Mouse (Mus musculus) CH12.LX (cell line): ENCODE measurements around the gene Gm28047. TPM values are rescaled to one million over a fixed set of nuclear protein-coding genes. Genes with fewer than 3 reads are reported as not detected.

Source experiments
- DNase-seq: peaks from one replicate; pipeline ENCODE4 v3.0.0-alpha.2; 2013; ENCODE audit errors: extremely low read depth
- H3K27ac ChIP-seq: 2 replicates; pipeline ENCODE4 v1.5.1; 2012; ENCODE audit warnings: low read depth, mild to moderate bottlenecking, control low read depth, moderate library complexity; ENCODE audit not compliant: insufficient read depth
- H3K27me3 ChIP-seq: replicated peaks from 2 replicates; pipeline ENCODE3; 2012; ENCODE audit warnings: inconsistent platforms
- H3K36me3 ChIP-seq, 2 experiments: replicated peaks in 1 of 2; 2 replicates each; pipeline versions ENCODE3 to v1.6.1; 2012; ENCODE audit warnings: inconsistent platforms in 1 of 2, low read length in 1 of 2, mild to moderate bottlenecking in 1 of 2, mixed read lengths in 1 of 2, moderate library complexity in 1 of 2; ENCODE audit not compliant: control insufficient read depth in 1 of 2, insufficient read depth in 1 of 2
- H3K4me1 ChIP-seq, 2 experiments: 2 replicates each; pipeline ENCODE4 v1.6.1; 2012; ENCODE audit warnings: inconsistent platforms in 1 of 2, moderate library complexity in 1 of 2; ENCODE audit not compliant: insufficient read depth in 2 of 2, control insufficient read depth in 1 of 2
- H3K4me2 ChIP-seq: 2 replicates; pipeline ENCODE4 v1.6.1; 2012; ENCODE audit warnings: low read depth, mild to moderate bottlenecking, control low read depth; ENCODE audit not compliant: poor library complexity, insufficient read depth, severe bottlenecking
- H3K4me3 ChIP-seq, 3 experiments: fragments of 150-350 bp in 1 of 3; sonication (generic) in 1 of 3; replicated peaks in 1 of 3; 2 replicates each; pipeline versions ENCODE3 to v1.5.1; 2011 to 2012; ENCODE audit warnings: low read depth in 2 of 3, low read length in 2 of 3, mild to moderate bottlenecking in 2 of 3, moderate library complexity in 2 of 3, control low read depth in 1 of 3, improper control_type of control experiment in 1 of 3, inconsistent platforms in 1 of 3, mixed read lengths in 1 of 3; ENCODE audit not compliant: poor library complexity in 1 of 3
- H3K79me2 ChIP-seq: replicated peaks from 2 replicates; pipeline ENCODE4 v1.6.1; 2012; ENCODE audit warnings: mild to moderate bottlenecking, moderate library complexity; ENCODE audit not compliant: control insufficient read depth, poor library complexity, insufficient read depth, severe bottlenecking; ENCODE audit errors: extremely low read depth
- H3K9ac ChIP-seq: 2 replicates; pipeline ENCODE4 v1.6.1; 2012; ENCODE audit warnings: low read depth, mild to moderate bottlenecking, control low read depth, moderate library complexity; ENCODE audit not compliant: insufficient read depth
- H3K9me3 ChIP-seq: replicated peaks from 2 replicates; pipeline ENCODE3; 2012; ENCODE audit warnings: low read length, inconsistent platforms, mixed read lengths
- BHLHE40 ChIP-seq: IDR thresholded peaks from 2 replicates; pipeline ENCODE4 v1.6.1; 2011; ENCODE audit warnings: mild to moderate bottlenecking, low read depth, low read length, improper control_type of control experiment
- CHD1 ChIP-seq: IDR thresholded peaks from 2 replicates; pipeline ENCODE4 v1.6.1; 2012; ENCODE audit warnings: low read depth, low read length, improper control_type of control experiment, inconsistent platforms
- CHD2 ChIP-seq: IDR thresholded peaks from 2 replicates; pipeline ENCODE4 v1.6.1; 2011; ENCODE audit warnings: low read length, improper control_type of control experiment
- E2F4 ChIP-seq: IDR thresholded peaks from 2 replicates; pipeline ENCODE4 v1.6.1; 2011; ENCODE audit warnings: low read depth, low read length, improper control_type of control experiment; ENCODE audit not compliant: insufficient replicate concordance
- EP300 ChIP-seq: IDR thresholded peaks from 2 replicates; pipeline ENCODE4 v1.6.1; 2011; ENCODE audit warnings: low read length, improper control_type of control experiment
- GABPA ChIP-seq: IDR thresholded peaks from 2 replicates; pipeline ENCODE4 v1.6.1; 2012; ENCODE audit warnings: low read depth, low read length, improper control_type of control experiment, inconsistent platforms; ENCODE audit not compliant: insufficient replicate concordance
- HCFC1 ChIP-seq: IDR thresholded peaks from 2 replicates; pipeline ENCODE4 v1.6.1; 2012; ENCODE audit warnings: low read depth, mild to moderate bottlenecking, inconsistent platforms, low read length, improper control_type of control experiment
- JUN ChIP-seq: IDR thresholded peaks from 2 replicates; pipeline ENCODE4 v1.6.1; 2011; ENCODE audit warnings: low read depth, mild to moderate bottlenecking, low read length, improper control_type of control experiment, moderate library complexity; ENCODE audit not compliant: insufficient read depth
- JUND ChIP-seq: conservative IDR thresholded peaks from 2 replicates; pipeline ENCODE4 v1.6.1; 2011; ENCODE audit warnings: low read depth, low read length, improper control_type of control experiment
- KAT2A ChIP-seq: IDR thresholded peaks from 2 replicates; pipeline ENCODE4 v1.6.1; 2012; ENCODE audit warnings: low read length, improper control_type of control experiment, inconsistent platforms; ENCODE audit not compliant: insufficient replicate concordance
- MAFK ChIP-seq: IDR thresholded peaks from 2 replicates; pipeline ENCODE4 v1.6.1; 2011; ENCODE audit warnings: low read length, improper control_type of control experiment; ENCODE audit not compliant: insufficient replicate concordance
- MAX ChIP-seq: IDR thresholded peaks from 2 replicates; pipeline ENCODE4 v1.6.1; 2011; ENCODE audit warnings: low read length, improper control_type of control experiment
- MAZ ChIP-seq: IDR thresholded peaks from 2 replicates; pipeline ENCODE4 v1.6.1; 2012; ENCODE audit warnings: low read depth, mild to moderate bottlenecking, inconsistent platforms, low read length, improper control_type of control experiment, moderate library complexity
- MEF2A ChIP-seq: IDR thresholded peaks from 2 replicates; pipeline ENCODE4 v1.6.1; 2014; ENCODE audit warnings: low read depth, mild to moderate bottlenecking, inconsistent platforms, low read length, improper control_type of control experiment, borderline replicate concordance
- MXI1 ChIP-seq: IDR thresholded peaks from 2 replicates; pipeline ENCODE4 v1.6.1; 2011; ENCODE audit warnings: mild to moderate bottlenecking, low read depth, low read length, improper control_type of control experiment
- MYC ChIP-seq: IDR thresholded peaks from 2 replicates; pipeline ENCODE4 v1.6.1; 2011; ENCODE audit warnings: low read depth, mild to moderate bottlenecking, improper control_type of control experiment, low read length
- NELFE ChIP-seq: IDR thresholded peaks from 2 replicates; pipeline ENCODE4 v1.6.1; 2011; ENCODE audit warnings: low read depth, low read length, improper control_type of control experiment
- PAX5 ChIP-seq: IDR thresholded peaks from 2 replicates; pipeline ENCODE4 v1.6.1; 2012; ENCODE audit warnings: low read length, inconsistent platforms, mixed read lengths
- POLR2A ChIP-seq: IDR thresholded peaks from 2 replicates; pipeline ENCODE4 v1.6.1; 2011; ENCODE audit warnings: low read depth, mild to moderate bottlenecking, improper control_type of control experiment, low read length
- POLR2AphosphoS2 ChIP-seq: IDR thresholded peaks from 2 replicates; pipeline ENCODE4 v1.6.1; 2011; ENCODE audit warnings: low read depth, low read length, improper control_type of control experiment
- RAD21 ChIP-seq: IDR thresholded peaks from 2 replicates; pipeline ENCODE4 v1.6.1; 2011; ENCODE audit warnings: low read depth, mild to moderate bottlenecking, low read length, improper control_type of control experiment, moderate library complexity
- RCOR1 ChIP-seq: conservative IDR thresholded peaks from 2 replicates; pipeline ENCODE4 v1.6.1; 2012; ENCODE audit warnings: low read depth, mild to moderate bottlenecking, inconsistent platforms, low read length, improper control_type of control experiment
- SMC3 ChIP-seq: IDR thresholded peaks from 2 replicates; pipeline ENCODE4 v1.6.1; 2011; ENCODE audit warnings: low read depth, low read length, improper control_type of control experiment
- TCF12 ChIP-seq: IDR thresholded peaks from 2 replicates; pipeline ENCODE4 v1.6.1; 2014; ENCODE audit warnings: low read depth, mild to moderate bottlenecking, inconsistent platforms, low read length, improper control_type of control experiment
- UBTF ChIP-seq: IDR thresholded peaks from 2 replicates; pipeline ENCODE4 v1.6.1; 2012; ENCODE audit warnings: low read depth, mild to moderate bottlenecking, inconsistent platforms, low read length, improper control_type of control experiment, moderate library complexity
- USF1 ChIP-seq: IDR thresholded peaks from 2 replicates; pipeline ENCODE4 v1.6.1; 2014; ENCODE audit warnings: low read depth, mild to moderate bottlenecking, inconsistent platforms, low read length, improper control_type of control experiment
- USF2 ChIP-seq: conservative IDR thresholded peaks from 2 replicates; pipeline ENCODE4 v1.6.1; 2011; ENCODE audit warnings: low read depth, low read length, improper control_type of control experiment
- ZKSCAN1 ChIP-seq: IDR thresholded peaks from 2 replicates; pipeline ENCODE4 v1.6.1; 2012; ENCODE audit warnings: low read depth, inconsistent platforms, low read length, improper control_type of control experiment, borderline replicate concordance
- ZMIZ1 ChIP-seq: IDR thresholded peaks from 2 replicates; pipeline ENCODE4 v1.6.1; 2012; ENCODE audit warnings: low read depth, mild to moderate bottlenecking, inconsistent platforms, low read length, improper control_type of control experiment
- ZNF384 ChIP-seq: IDR thresholded peaks from 2 replicates; pipeline ENCODE4 v1.6.1; 2012; ENCODE audit warnings: low read depth, low read length, improper control_type of control experiment, inconsistent platforms
- dilution Hi-C: fragments of 300-500 bp; cut with MboI; formaldehyde crosslinking; loops from 2 replicates; pipeline ENCODE4 v1.14.3; 2020; ENCODE audit warnings: low sequenced_read_pairs; ENCODE audit not compliant: extremely low pct_unique_long_range_greater_than_20kb, extremely low pct_ligation_motif_present
- in situ Hi-C: fragments of 300-500 bp; cut with MboI; formaldehyde crosslinking; loops from 3 replicates; pipeline ENCODE4 v1.14.3; 2019; ENCODE audit warnings: low sequenced_read_pairs, low pct_ligation_motif_present, low pct_unique_long_range_greater_than_20kb, mixed read lengths
- polyA plus RNA-seq: library from polyadenylated mRNA; unstranded; fragments of >175 nt; gene quantifications from 2 replicates; pipeline ENCODE4 v1.2.1, GENCODE M21; 2012; ENCODE audit warnings: low read depth; ENCODE audit not compliant: insufficient read length
- total RNA-seq, 2 experiments: library from RNA; depleted of rRNA; stranded (reverse); fragments of 300-350 nt in 1 of 2; fragments of >200 nt in 1 of 2; gene quantifications; 2 replicates each; pipeline ENCODE4 v1.2.3; 2012 to 2014

The Gm28047 gene
- total and polyA plus RNA-seq, 3 experiments = not detected

- Histone ChIP-seq H3K4me2 (peak overlapping the region; percentile 94), H3K9ac (peak overlapping the region; percentile 0; the same call in 1 of the 2 replicates), H3K36me3 (peaks cover 0 to 8% of the 10 kb centered on the region in 2 experiments), H3K27ac (no peak overlapping the region), H3K27me3 (peaks cover 3% of the 10 kb centered on the region), H3K4me1 (peaks cover 24 to 55% of the 10 kb centered on the region in 2 experiments), H3K4me3 (no peak overlapping the region), H3K79me2 (no peaks in the 10 kb centered on the region), H3K9me3 (no peaks in the 10 kb centered on the region)
- in situ Hi-C loops = no loop called here
- DNase-seq = peak; percentile 64
- dilution Hi-C loops = no loop called here
- TF ChIP-seq MYC (no peak), ZMIZ1 (peak; percentile 67; the same call in 1 of the 2 replicates), POLR2A (0 out of 2 replicates have a peak, but pooled peaks have one; percentile 17), EP300 (no peak), RCOR1 (no peak), JUND (no peak), USF1 (no peak)
Observed at GRCm38 (mm10) chr15:102511285-102511833, 113.5 kb downstream of the Gm28047 start.

- H3K79me2 ChIP-seq = no peaks in the 10 kb centered on the region
- H3K9ac ChIP-seq = peak overlapping the region; percentile 52
- H3K36me3 ChIP-seq = peaks cover 0 to 12% of the 10 kb centered on the region in 2 experiments
- no peaks in the 10 kb centered on the region for H3K27me3 ChIP-seq
- H3K4me3 ChIP-seq = peak overlapping the region; percentile 39 to 74 (median 40)
- no peaks in the 10 kb centered on the region for H3K9me3 ChIP-seq
- H3K27ac ChIP-seq = no peak overlapping the region
- peak; percentile 78 for DNase-seq
- peaks cover 21 to 49% of the 10 kb centered on the region in 2 experiments for H3K4me1 ChIP-seq
- peak overlapping the region; percentile 94 for H3K4me2 ChIP-seq
- in situ Hi-C loops (no loop called here), dilution Hi-C loops (no loop called here)
- TF ChIP-seq MEF2A (peak; percentile 98), ZNF384 (no peak), UBTF (no peak), MAX (no peak; the same call in 1 of the 2 replicates), EP300 (no peak), MYC (no peak), BHLHE40 (peak; percentile 92), E2F4 (no peak), ZKSCAN1 (no peak), JUND (no peak), MAZ (no peak), POLR2A (no peak), RCOR1 (no peak), NELFE (no peak), CHD2 (peak; percentile 69; the same call in 1 of the 2 replicates), MAFK (no peak), KAT2A (no peak), CHD1 (no peak), TCF12 (no peak), GABPA (no peak), HCFC1 (peak; percentile 43), RAD21 (no peak), PAX5 (no peak), USF1 (peak; percentile 93), USF2 (peak; percentile 84), SMC3 (no peak), JUN (peak; percentile 75), POLR2AphosphoS2 (no peak), MXI1 (peak; percentile 89)
Observed at GRCm38 (mm10) chr15:102510590-102511284, 114.1 kb downstream of the Gm28047 start.
